Mouse (Mus musculus) heart, embryonic 13.5 days (tissue): Measurements from ENCODE around the gene Tle3. TPM values are rescaled to one million over a fixed set of nuclear protein-coding genes. Genes with fewer than 3 reads are reported as not detected.

Source experiments
- ATAC-seq: fragments of 200-750 bp; cut with Nextera tagmentation; 2 replicates; pipeline ENCODE4 v1.8.0; 2017; ENCODE audit warnings: moderate TSS enrichment; ENCODE audit not compliant: insufficient number of reproducible peaks, low FRiP score, low TSS enrichment; ENCODE audit errors: extremely low read depth
- H3K27ac ChIP-seq: fragments of 300-500 bp; sonication (generic); replicated peaks from 2 replicates; pipeline ENCODE4 v1.5.1; 2015; ENCODE audit warnings: moderate library complexity, mild to moderate bottlenecking, inconsistent platforms
- H3K27me3 ChIP-seq: fragments of 300-500 bp; sonication (generic); replicated peaks from 2 replicates; pipeline ENCODE4 v1.6.1; 2015; ENCODE audit warnings: mild to moderate bottlenecking, inconsistent platforms
- H3K36me3 ChIP-seq: fragments of 300-500 bp; sonication (generic); 2 replicates; pipeline ENCODE4 v1.6.1; 2015; ENCODE audit warnings: mild to moderate bottlenecking, inconsistent platforms
- H3K4me1 ChIP-seq: fragments of 300-500 bp; sonication (generic); 2 replicates; pipeline ENCODE4 v1.6.1; 2015; ENCODE audit warnings: inconsistent platforms
- H3K4me2 ChIP-seq: fragments of 300-500 bp; sonication (generic); 2 replicates; pipeline ENCODE4 v1.6.1; 2015; ENCODE audit warnings: inconsistent platforms, mild to moderate bottlenecking, moderate library complexity
- H3K4me3 ChIP-seq: fragments of 300-500 bp; sonication (generic); 2 replicates; pipeline ENCODE4 v1.5.1; 2015; ENCODE audit warnings: moderate library complexity, mild to moderate bottlenecking, inconsistent platforms
- H3K9ac ChIP-seq: fragments of 300-500 bp; sonication (generic); 2 replicates; pipeline ENCODE4 v1.6.1; 2015; ENCODE audit warnings: inconsistent platforms, mild to moderate bottlenecking, moderate library complexity
- H3K9me3 ChIP-seq: fragments of 300-500 bp; sonication (generic); 2 replicates; pipeline ENCODE4 v1.6.1; 2016; ENCODE audit warnings: inconsistent platforms
- WGBS: fragments of 180-500 bp; shearing (Covaris S2); methylation state at CpG from one replicate; pipeline ENCODE4 v1.1.7; 2015; ENCODE audit warnings: mixed read lengths; 5-methylcytosine and 5-hydroxymethylcytosine counted together
- polyA plus RNA-seq: library from polyadenylated mRNA; unstranded; fragments of >200 nt; fragmentation: Nextera tagmentation; extraction: Ambion mirVana; gene quantifications from 2 replicates; pipeline ENCODE4 v1.2.1, GENCODE M21; 2015

Gene Tle3
- polyA plus RNA-seq, 1 experiment from 2014 or later: 9.1 TPM

- H3K4me3 ChIP-seq: no peak overlapping the region
- 90% methylated on average over 9 of the region's 9 CpGs for WGBS
- H3K27ac ChIP-seq: no peak overlapping the region
- no peak overlapping the region for H3K9ac ChIP-seq
- no peak for ATAC-seq
- H3K36me3 ChIP-seq: peaks cover 79% of the 10 kb centered on the region
- no peak overlapping the region for H3K4me2 ChIP-seq
- H3K27me3 ChIP-seq: peaks cover 99% of the 10 kb centered on the region
- H3K9me3 ChIP-seq: no peaks in the 10 kb centered on the region
- H3K4me1 ChIP-seq: peaks cover 26% of the 10 kb centered on the region
Measured at GRCm38 (mm10) chr9:61398160-61398559, 26.0 kb downstream of the Tle3 start.

GRCm38 (mm10) chr9:61400132-61400531, 28.0 kb downstream of the Tle3 start:
- ATAC-seq: no peak
- Histone ChIP-seq H3K9me3 (no peaks in the 10 kb centered on the region), H3K9ac (no peak overlapping the region), H3K4me1 (peaks cover 42% of the 10 kb centered on the region), H3K4me3 (no peak overlapping the region), H3K36me3 (peaks cover 67% of the 10 kb centered on the region), H3K27me3 (peaks cover 88% of the 10 kb centered on the region), H3K27ac (no peak overlapping the region), H3K4me2 (no peak overlapping the region)
- WGBS: 89% methylated on average over 7 of the region's 7 CpGs

GRCm38 (mm10) chr9:61401664-61402063, 29.5 kb downstream of the Tle3 start:
- H3K4me1 ChIP-seq: peaks cover 39% of the 10 kb centered on the region
- no peak overlapping the region for H3K4me2 ChIP-seq
- no peak overlapping the region for H3K4me3 ChIP-seq
- H3K27me3 ChIP-seq: peaks cover 85% of the 10 kb centered on the region
- no peak overlapping the region for H3K9ac ChIP-seq
- 0 out of 2 replicates have a peak, but pooled peaks cover 3% of the 10 kb centered on the region for H3K9me3 ChIP-seq
- WGBS: 70% methylated on average over 9 of the region's 9 CpGs
- no peak for ATAC-seq
- H3K27ac ChIP-seq: no peak overlapping the region
- peaks cover 71% of the 10 kb centered on the region for H3K36me3 ChIP-seq

DNA sequence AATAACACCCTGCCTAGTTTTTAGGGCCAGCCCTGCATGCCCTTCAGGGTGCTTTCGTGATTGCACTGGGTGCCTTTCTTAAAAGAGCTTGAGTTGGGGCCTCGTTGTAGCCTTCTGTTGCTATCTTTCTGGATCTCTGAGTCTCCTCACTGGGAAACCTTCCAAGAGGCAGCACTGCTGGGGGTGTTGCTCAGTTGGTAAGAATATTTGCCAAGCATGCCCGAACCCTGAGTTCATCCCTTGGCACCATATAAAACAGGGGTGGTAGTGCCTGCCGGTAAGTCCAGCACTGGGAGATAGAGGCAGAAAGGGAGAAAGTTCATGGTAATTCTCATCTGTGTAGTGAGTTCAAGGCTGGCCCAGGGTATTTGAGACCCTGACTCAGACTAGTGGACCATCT, 30.1 kb downstream of the Tle3 start:
- Histone ChIP-seq H3K9ac (no peak overlapping the region), H3K4me3 (no peak overlapping the region), H3K4me2 (no peak overlapping the region), H3K4me1 (peaks cover 33% of the 10 kb centered on the region), H3K27ac (no peak overlapping the region), H3K27me3 (peaks cover 85% of the 10 kb centered on the region), H3K9me3 (0 out of 2 replicates have a peak, but pooled peaks cover 3% of the 10 kb centered on the region), H3K36me3 (peaks cover 77% of the 10 kb centered on the region)
- 81% methylated on average over 4 of the region's 4 CpGs for WGBS
- no peak for ATAC-seq

- Histone ChIP-seq H3K9ac (no peak overlapping the region), H3K27me3 (peaks cover 85% of the 10 kb centered on the region), H3K36me3 (peaks cover 77% of the 10 kb centered on the region), H3K4me2 (no peak overlapping the region), H3K27ac (no peak overlapping the region), H3K4me3 (no peak overlapping the region), H3K9me3 (0 out of 2 replicates have a peak, but pooled peaks cover 3% of the 10 kb centered on the region), H3K4me1 (peaks cover 31% of the 10 kb centered on the region)
- 84% methylated on average over 5 of the region's 5 CpGs for WGBS
- no peak for ATAC-seq
Measured at GRCm38 (mm10) chr9:61402716-61403115, 30.6 kb downstream of the Tle3 start.

GRCm38 (mm10) chr9:61403866-61404614, 31.9 kb downstream of the Tle3 start:
- Histone ChIP-seq H3K27me3 (peaks cover 85% of the 10 kb centered on the region), H3K9me3 (0 out of 2 replicates have a peak, but pooled peaks cover 3% of the 10 kb centered on the region), H3K36me3 (peaks cover 79% of the 10 kb centered on the region), H3K4me1 (peaks cover 31% of the 10 kb centered on the region), H3K4me2 (no peak overlapping the region), H3K4me3 (no peak overlapping the region), H3K9ac (no peak overlapping the region), H3K27ac (no peak overlapping the region)
- WGBS: 64% methylated on average over 16 of the region's 16 CpGs
- no peak for ATAC-seq

DNA sequence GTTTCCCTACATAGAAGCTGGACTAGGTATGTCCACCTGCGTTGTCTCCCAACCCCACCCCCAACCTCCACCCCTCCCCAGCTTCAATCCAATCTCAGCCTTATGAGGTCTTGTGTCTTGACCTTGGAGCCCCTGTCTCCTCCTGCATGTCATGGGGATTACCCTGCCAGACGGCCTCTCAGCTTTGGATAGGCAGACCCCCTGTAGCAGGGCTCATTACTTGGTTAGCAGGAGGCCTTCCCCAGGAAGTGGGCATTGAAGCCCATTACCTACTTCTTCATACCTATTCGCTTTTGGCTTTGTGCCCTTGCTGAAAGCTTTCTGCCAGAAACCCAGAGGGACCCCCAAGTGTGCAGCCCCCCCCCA, 32.4 kb downstream of the Tle3 start:
- 62% methylated on average over 3 of the region's 3 CpGs for WGBS

DNA sequence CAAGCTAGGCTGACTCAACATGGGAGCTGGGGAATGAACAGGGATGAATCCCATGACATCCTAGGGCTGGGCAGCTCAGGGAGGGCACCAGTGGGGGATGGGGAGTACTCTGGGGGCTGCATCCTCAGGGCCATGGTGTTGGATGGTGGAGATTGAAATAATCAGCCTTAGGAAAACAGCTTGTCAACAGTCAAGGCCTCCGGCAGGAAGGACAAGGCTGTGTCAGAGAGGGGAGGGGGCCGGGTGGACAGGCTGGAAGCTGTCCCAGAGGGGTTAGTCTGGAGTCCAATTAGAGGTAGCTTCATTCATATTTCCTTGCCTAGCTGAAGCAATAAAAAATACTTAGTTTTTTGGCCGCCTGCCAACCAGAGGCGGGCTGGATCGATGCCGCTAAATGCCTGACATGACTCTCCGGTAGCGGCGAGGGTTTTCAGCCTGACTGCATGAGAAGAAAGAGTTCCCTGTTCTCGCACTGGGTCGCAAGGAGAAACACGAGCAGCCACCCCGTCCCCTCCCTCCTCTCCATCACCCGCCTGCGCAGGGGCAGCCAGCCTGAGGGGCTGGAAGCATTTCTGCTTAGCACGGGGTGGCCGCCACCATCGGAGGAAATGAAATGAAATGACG, 32.9 kb downstream of the Tle3 start:
- H3K9ac ChIP-seq: no peak overlapping the region
- peaks cover 31% of the 10 kb centered on the region for H3K4me1 ChIP-seq
- H3K36me3 ChIP-seq: peaks cover 79% of the 10 kb centered on the region
- H3K4me3 ChIP-seq: no peak overlapping the region
- 0 out of 2 replicates have a peak, but pooled peaks cover 3% of the 10 kb centered on the region for H3K9me3 ChIP-seq
- peak overlapping the region; percentile 22 for H3K4me2 ChIP-seq
- WGBS: 41% methylated on average over 19 of the region's 19 CpGs
- no peak for ATAC-seq
- 0 out of 2 replicates have a peak overlapping the region, but pooled peaks have one; percentile 5 for H3K27ac ChIP-seq
- peaks cover 84% of the 10 kb centered on the region for H3K27me3 ChIP-seq

More for the DNA sequence above, 32.4 kb downstream of the Tle3 start:
- Histone ChIP-seq H3K4me1 (peaks cover 31% of the 10 kb centered on the region), H3K9ac (no peak overlapping the region), H3K36me3 (peaks cover 79% of the 10 kb centered on the region), H3K4me2 (peak overlapping the region; percentile 22; the same call in 1 of the 2 replicates), H3K9me3 (0 out of 2 replicates have a peak, but pooled peaks cover 3% of the 10 kb centered on the region), H3K27me3 (peaks cover 85% of the 10 kb centered on the region), H3K4me3 (no peak overlapping the region), H3K27ac (0 out of 2 replicates have a peak overlapping the region, but pooled peaks have one; percentile 5)
- ATAC-seq: no peak

- peaks cover 85% of the 10 kb centered on the region for H3K36me3 ChIP-seq
- no peak overlapping the region for H3K27ac ChIP-seq
- WGBS: 82% methylated on average over 1 of the region's 1 CpGs
- no peak for ATAC-seq
- peaks cover 84% of the 10 kb centered on the region for H3K27me3 ChIP-seq
- no peak overlapping the region for H3K9ac ChIP-seq
- H3K9me3 ChIP-seq: 0 out of 2 replicates have a peak, but pooled peaks cover 3% of the 10 kb centered on the region
- no peak overlapping the region for H3K4me3 ChIP-seq
- H3K4me2 ChIP-seq: no peak overlapping the region
- H3K4me1 ChIP-seq: peaks cover 25% of the 10 kb centered on the region
Measured at GRCm38 (mm10) chr9:61406343-61406742, 34.2 kb downstream of the Tle3 start.

GRCm38 (mm10) chr9:61409046-61409445, 36.9 kb downstream of the Tle3 start:
- H3K27me3 ChIP-seq: peaks cover 85% of the 10 kb centered on the region
- H3K27ac ChIP-seq: no peak overlapping the region
- H3K36me3 ChIP-seq: peaks cover 88% of the 10 kb centered on the region
- H3K9ac ChIP-seq: no peak overlapping the region
- WGBS: 89% methylated on average over 8 of the region's 8 CpGs
- 0 out of 2 replicates have a peak, but pooled peaks cover 3% of the 10 kb centered on the region for H3K9me3 ChIP-seq
- no peak overlapping the region for H3K4me3 ChIP-seq
- no peak overlapping the region for H3K4me2 ChIP-seq
- ATAC-seq: no peak
- peaks cover 20% of the 10 kb centered on the region for H3K4me1 ChIP-seq

DNA sequence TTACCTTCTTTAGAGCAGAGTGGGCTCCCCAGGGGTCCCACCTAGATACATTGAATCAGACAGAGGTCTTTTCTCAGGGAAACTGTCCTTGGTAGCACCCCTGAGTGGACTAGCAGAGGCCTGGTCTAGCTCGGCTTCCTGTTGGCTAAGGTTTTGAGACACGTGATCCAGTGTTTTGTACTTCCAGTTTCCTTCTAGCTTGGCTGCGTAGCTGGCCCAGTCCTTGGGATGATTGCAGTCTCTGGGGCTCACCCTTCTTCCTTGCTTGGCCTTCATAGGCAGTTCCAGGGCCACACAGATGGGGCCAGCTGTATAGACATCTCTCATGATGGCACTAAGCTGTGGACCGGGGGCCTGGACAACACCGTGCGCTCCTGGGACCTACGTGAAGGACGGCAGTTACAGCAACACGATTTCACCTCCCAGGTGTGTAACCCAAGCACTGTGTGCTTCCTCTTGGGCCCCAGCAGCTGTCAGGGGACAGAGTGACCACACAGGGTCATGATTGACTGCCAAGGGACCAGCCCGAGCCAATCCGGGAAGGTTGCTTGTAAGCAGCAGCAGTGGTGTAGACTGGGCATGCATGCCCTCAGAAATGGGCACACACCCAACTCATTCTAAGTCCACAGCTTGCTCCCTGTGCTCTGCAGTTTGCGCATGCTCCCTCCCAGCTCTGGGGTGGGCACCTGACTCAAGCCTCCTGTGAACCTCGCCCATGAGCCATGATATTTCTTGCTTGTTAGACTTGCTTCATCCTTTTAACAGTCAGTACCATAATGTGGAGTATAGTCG, 41.7 kb downstream of the Tle3 start:
- no peaks in the 10 kb centered on the region for H3K9me3 ChIP-seq
- H3K27me3 ChIP-seq: peaks cover 64% of the 10 kb centered on the region
- no peaks in the 10 kb centered on the region for H3K4me1 ChIP-seq
- no peak overlapping the region for H3K4me2 ChIP-seq
- 86% methylated on average over 14 of the region's 14 CpGs for WGBS
- peaks cover 97% of the 10 kb centered on the region for H3K36me3 ChIP-seq
- no peak for ATAC-seq
- H3K9ac ChIP-seq: no peak overlapping the region
- H3K4me3 ChIP-seq: no peak overlapping the region
- no peak overlapping the region for H3K27ac ChIP-seq
